Mouse (Mus musculus) gastrocnemius, adult 2 months (tissue): ENCODE measurements around the gene Vtn. TPM values are rescaled to one million over a fixed set of nuclear protein-coding genes. Genes with fewer than 3 reads are reported as not detected.

Experiments used
- DNase-seq: peaks from one replicate; pipeline ENCODE4 v3.0.0; 2022
- H3K27ac ChIP-seq: fragments of 200-600 bp; 2 replicates; pipeline ENCODE4 v1.8.1; 2022; ENCODE audit warnings: mild to moderate bottlenecking
- H3K4me3 ChIP-seq: fragments of 200-600 bp; 2 replicates; pipeline ENCODE4 v1.8.1; 2022; ENCODE audit warnings: mild to moderate bottlenecking, moderate library complexity
- CTCF ChIP-seq: fragments of 200-600 bp; IDR thresholded peaks from 2 replicates; pipeline ENCODE4 v1.8.1; 2022; ENCODE audit warnings: antibody characterized with exemption, mild to moderate bottlenecking, moderate library complexity
- intact Hi-C: fragments of 180-260 bp; cut with DNase I; formaldehyde crosslinking; loops from one replicate; pipeline ENCODE4 v1.15.1; 2025
- total RNA-seq, 2 experiments: library from RNA; stranded (reverse); gene quantifications; 2 replicates each; pipeline ENCODE4 v1.2.3; 2021

Gene Vtn
- total RNA-seq, 2 experiments from 2014 or later, result 11.7 to 14.5 TPM

DNA sequence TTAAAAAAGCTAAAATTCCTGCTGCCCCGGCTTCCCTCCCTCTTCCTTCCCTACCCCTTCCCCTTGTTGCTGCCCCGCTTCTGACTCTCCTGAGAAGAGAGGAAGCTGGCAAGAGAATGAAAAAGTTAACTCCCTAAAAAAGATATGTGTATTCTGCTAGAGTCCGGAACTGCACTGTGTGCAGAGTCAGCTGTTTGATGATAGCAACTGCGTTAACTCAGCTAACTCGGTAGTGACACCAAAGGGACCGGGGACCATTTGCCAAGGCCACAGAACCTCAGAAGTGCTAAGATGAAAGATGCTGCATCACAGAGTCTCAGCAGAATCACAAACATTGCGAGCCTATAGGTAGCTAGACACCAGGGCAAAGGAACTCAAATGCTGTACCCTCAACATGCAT, 31.4 kb upstream of the Vtn start:
- no peak for DNase-seq
- no peak overlapping the region for H3K27ac ChIP-seq
- no peak for TF ChIP-seq CTCF
- no peak overlapping the region for H3K4me3 ChIP-seq
- intact Hi-C loops, result no loop called here

DNA sequence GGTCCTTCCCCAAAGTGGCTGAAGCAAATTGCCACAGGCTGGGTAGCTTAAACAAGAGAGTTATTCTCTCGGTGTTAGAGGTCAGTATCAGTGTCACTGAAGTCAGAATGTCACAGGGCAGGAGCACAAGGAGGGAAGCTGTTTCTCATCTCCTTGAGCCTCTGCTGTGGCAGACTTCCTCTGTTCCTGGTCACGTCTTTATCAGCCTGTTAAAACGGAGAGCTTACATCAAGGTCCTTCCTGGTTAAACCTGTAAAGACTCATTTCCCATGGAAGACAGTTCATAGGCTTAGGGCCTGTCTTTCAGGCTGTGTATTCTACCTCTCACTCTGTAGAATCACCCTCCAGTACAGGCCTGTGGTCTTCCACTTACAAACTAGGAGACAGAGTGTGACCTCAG, 31.0 kb upstream of the Vtn start:
- intact Hi-C loops, result no loop called here
- no peak for TF ChIP-seq CTCF
- H3K27ac ChIP-seq, result no peak overlapping the region
- H3K4me3 ChIP-seq, result no peak overlapping the region
- DNase-seq, result no peak

DNA sequence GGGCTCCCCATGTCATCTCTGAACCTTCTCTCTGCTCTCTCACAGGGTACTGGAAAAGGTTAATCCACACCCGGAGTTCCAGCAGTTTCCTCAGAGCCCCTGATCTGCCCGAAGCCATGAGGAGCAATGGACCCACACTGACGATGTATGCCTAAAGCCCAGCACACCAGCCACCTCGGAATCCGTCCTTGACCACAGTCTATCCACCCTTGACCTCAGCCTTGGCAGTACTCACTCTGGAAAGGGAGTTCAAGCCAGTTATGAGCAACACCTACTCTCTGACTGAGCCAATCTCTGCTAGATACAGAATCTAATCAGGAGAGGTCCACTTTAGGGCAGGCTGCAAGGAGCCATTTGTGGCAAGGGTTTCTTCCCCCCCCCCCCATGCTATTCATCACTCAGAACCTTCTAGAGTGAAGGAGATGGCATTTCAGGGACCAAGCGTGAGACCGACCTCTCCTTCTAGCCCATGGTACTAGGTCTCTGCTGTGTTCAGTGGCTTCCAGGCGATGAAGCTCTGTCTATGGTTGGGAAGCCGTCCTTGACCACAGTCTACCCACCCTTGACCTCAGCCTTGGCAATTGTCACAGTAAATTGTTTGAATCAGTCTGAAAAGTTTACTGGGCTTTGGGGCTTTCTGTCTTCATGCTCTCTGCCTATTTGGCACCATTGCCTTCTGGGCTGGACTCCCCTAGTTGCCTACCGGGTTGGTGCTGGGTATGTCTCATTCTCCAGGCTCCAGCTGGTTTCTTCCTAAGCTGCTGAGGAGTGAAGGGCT, 27.4 kb upstream of the Vtn start:
- intact Hi-C loops, result no loop called here
- TF ChIP-seq CTCF, result no peak
- DNase-seq, result no peak
- H3K27ac ChIP-seq, result no peak overlapping the region
- H3K4me3 ChIP-seq, result no peak overlapping the region

DNA sequence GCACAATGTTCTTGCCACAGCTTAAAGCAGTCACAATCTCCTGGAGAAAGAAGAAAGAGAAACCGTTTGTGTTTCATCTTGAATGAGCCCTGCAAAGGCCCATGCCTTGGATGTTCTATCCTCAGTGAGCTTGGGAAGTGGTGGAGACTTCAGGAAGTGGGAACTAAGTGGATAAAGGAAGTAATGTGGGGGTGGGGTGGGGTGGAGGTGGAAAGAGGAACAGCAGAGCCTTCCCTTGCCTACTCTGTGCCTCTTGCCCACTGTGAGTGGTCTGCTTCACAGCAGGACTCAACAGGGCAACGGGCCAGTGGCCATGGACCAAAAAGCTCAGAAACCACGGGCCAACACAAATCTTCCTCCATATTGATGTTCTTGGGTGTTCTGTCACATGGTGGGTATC, 23.6 kb upstream of the Vtn start:
- TF ChIP-seq CTCF, result no peak
- no peak overlapping the region for H3K27ac ChIP-seq
- intact Hi-C loops, result no loop called here
- H3K4me3 ChIP-seq, result no peak overlapping the region
- DNase-seq, result no peak

DNA sequence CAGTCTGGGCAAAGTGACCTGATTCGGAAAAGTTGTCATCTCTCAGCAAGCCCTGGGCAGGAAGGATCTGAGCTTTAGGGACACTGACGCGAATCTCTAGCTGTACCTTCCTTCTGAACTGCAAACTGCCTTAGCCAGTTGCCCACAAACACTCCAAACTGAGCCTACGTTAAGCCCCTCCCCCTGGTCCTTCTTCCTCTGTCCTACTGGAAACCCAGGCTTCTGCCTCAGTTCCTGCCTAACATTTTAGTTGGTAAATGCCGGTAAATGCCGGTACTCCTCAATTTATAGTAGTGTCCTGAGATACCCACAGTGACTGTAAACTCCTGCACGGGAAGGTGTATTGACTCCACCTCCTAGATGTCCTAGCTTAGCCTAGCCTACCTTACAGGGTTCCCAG, 15.3 kb upstream of the Vtn start:
- intact Hi-C loops, result no loop called here
- no peak overlapping the region for H3K4me3 ChIP-seq
- TF ChIP-seq CTCF, result no peak
- no peak overlapping the region for H3K27ac ChIP-seq
- DNase-seq, result no peak

DNA sequence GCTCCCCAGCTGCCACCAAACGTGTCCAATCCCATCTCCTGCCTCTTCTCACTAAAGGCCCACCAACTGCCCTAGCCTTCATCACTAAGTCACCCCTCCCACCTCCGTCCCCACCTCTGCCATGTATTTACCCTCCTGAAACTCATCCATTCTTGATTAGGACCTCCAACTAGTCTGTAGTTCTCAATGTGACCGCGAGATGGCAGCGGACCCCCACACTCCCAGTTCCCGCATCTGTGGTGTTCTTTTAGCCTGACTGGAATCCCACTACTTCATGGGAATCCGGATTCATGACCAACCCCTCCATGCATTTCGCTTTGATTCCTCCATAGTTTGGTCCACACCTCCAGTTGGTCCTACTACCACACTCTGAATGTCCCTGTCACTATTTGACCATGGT, 10.7 kb upstream of the Vtn start:
- no peak overlapping the region for H3K27ac ChIP-seq
- peak; percentile 86 for TF ChIP-seq CTCF
- intact Hi-C loops, result no loop called here
- DNase-seq, result peak; percentile 73
- H3K4me3 ChIP-seq, result no peak overlapping the region

DNA sequence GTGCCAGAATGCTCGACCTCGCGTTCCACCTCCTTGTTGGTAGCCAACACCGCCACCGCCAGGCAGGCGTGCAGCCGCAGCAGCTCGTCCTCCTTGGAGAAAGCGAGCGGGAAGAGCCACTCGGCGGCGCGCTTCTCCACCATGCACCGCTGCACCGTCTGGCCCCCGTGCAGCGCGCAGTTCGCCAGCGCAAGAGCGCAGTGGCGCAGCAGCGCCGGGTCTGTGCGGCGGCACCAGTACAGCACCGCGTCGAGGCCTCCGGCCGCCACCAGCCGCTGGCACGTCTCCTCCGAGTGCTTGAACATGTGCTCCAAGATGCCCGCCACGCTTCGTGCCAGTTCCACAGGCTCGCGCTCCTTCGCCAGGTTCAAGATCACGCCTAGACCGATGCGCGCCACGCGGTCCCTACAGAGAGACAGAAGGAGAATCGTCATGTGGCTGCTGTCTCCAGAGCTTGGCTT, 8.1 kb upstream of the Vtn start:
- TF ChIP-seq CTCF, result peak; percentile 14; the same call in 1 of the 2 replicates
- H3K27ac ChIP-seq, result no peak overlapping the region
- H3K4me3 ChIP-seq, result peak overlapping the region; percentile 52
- intact Hi-C loops, result no loop called here
- DNase-seq, result peak; percentile 36

DNA sequence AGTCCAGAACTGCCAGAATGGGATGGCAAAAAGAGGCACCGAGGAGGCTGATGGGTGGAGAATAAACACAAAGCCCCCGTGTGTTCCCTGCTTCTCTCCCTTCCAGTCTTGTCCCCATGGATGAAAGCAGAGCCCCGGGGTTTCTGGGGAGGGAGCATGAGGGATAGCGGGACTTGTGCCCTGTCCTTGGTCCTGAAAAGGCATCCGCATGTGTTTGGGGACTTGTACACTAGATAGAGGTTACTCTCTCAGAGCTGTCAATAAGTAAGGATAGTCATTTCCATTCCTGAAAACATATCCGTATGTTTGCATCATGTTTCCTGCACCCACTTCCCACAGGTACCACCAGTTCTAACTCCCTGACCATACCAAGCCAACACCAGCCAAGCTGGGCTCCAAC, 3.0 kb upstream of the Vtn start:
- intact Hi-C loops, result no loop called here
- no peak for DNase-seq
- TF ChIP-seq CTCF, result no peak
- H3K27ac ChIP-seq, result no peak overlapping the region
- no peak overlapping the region for H3K4me3 ChIP-seq

DNA sequence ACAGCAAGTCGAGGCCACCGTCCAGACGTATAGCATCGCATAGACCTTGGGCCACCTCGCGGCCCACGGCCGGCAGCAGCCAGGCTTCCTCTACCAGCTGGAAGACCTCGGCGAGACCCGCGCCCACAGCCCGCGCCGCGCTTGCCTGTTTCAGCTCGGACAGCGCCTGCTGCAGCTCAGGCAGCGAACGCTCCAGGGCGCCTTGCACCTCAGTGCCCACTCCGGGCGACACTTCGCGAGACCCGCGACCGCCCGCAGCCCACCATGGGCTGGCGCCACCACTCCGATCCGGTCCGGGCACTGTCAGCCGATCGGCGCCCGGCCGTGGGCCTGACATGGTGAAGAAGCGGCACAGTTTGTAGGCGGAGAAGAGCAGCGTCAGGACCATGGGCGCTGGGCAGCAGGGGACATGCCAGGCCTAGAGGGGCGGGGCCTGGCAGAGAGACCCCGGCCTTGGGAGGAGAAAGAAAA, 1.8 kb upstream of the Vtn start:
- no peak for TF ChIP-seq CTCF
- intact Hi-C loops, result no loop called here
- Histone ChIP-seq H3K4me3 (peak overlapping the region; percentile 81), H3K27ac (peak overlapping the region; percentile 53)
- DNase-seq, result peak; percentile 47

DNA sequence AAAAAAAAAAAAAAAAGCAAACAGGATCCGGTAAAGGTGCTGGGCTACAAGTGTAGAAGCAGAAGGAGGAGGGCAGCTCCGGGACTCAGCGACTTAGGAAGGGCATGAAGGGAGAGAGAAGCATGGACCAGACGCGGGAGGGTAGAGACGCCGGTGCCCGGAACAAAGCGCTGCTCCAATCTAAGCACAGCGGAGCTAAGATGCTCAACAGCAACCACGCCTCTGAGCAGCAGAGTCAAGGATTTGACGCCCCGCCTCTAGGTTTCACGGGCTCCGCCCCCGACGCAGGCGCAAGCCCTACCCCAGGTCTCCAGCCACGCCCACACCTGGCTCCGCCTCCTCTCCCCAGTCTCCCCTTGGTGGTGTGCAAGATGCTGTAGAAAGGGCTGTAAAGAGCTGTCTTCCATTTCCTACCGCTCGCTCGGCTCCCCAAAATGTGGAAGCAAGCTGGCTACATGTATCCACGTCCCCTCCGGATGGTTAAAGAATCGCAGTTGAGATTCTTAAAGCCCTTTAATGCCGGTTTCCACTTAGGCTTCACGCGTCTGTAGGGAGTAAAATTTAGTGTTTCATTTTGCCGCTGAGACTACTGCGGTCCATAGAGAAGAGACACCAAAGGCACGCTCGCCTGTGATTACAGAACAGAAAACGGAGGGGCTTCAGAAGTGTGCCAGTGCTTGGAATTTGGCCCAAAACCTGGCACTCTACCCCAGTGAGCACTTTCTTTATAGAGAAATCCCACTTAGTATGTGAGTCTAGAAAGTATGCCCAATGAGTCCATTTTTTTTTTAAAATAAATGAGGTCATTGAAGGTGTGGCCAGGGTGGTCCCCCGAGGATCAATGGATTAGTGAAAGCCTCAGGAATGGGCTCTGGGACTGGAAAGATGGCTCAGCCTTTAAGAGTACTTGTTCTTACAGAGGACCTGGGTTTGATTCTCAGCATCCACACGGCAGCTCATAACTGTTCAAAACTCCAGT, 1.1 kb upstream of the Vtn start, which contains the start of gene Sarm1:
Gene Sarm1 (minus strand): TSS at position 211 of the 979 bp plus-strand sequence.
- peak; percentile 96 for DNase-seq
- Histone ChIP-seq H3K4me3 (peak within 1 kb of the TSS; percentile 81), H3K27ac (peak within 1 kb of the TSS; percentile 65)
- intact Hi-C loops, result no loop called here
- no peak for TF ChIP-seq CTCF

DNA sequence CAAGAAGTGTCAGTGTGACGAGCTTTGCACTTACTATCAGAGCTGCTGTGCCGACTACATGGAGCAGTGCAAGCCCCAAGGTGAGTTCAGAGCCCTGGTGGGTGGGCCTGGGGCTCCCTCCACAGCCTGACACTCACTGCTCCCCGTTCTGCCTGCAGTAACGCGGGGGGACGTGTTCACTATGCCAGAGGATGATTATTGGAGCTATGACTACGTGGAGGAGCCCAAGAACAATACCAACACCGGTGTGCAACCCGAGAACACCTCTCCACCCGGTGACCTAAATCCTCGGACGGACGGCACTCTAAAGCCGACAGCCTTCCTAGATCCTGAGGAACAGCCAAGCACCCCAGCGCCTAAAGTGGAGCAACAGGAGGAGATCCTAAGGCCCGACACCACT, 652 bp downstream of the Vtn start:
- Histone ChIP-seq H3K4me3 (peak overlapping the region; percentile 61), H3K27ac (peak overlapping the region; percentile 66)
- TF ChIP-seq CTCF, result no peak
- no peak for DNase-seq
- intact Hi-C loops, result no loop called here

DNA sequence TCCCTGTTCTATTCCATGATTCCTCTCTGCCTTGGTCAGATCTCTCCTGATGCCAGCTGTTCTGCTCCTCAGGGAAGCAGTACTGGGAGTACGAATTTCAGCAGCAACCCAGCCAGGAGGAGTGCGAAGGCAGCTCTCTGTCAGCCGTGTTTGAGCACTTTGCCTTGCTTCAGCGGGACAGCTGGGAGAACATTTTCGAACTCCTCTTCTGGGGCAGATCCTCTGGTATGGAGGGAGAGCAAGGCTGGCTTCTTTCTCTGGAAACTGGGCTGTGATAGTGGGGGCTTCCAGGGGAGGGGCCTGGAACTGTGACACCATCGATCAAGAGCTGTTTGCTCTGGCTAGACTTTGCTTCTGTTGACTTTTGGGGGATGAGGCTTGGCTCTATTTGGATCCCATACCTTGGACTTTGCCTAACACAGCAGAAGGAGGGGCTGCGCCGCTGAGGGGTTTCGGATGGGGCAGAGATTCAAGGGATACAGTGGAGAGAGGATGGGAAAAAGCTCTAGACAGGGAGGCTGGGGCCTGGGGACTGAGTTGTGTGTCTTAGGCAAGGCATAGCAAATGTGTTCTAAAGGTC, 1.8 kb downstream of the Vtn start:
- peak overlapping the region; percentile 61 for H3K4me3 ChIP-seq
- DNase-seq, result no peak
- peak overlapping the region; percentile 66 for H3K27ac ChIP-seq
- intact Hi-C loops, result no loop called here
- no peak for TF ChIP-seq CTCF

DNA sequence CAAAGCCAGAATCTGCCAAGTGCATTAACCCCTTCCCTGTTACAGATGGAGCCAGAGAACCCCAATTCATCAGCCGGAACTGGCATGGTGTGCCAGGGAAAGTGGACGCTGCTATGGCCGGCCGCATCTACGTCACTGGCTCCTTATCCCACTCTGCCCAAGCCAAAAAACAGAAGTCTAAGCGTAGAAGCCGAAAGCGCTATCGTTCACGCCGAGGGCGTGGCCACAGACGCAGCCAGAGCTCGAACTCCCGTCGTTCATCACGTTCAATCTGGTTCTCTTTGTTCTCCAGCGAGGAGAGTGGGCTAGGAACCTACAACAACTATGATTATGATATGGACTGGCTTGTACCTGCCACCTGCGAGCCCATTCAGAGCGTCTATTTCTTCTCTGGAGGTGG, 2.6 kb downstream of the Vtn start:
- no peak for TF ChIP-seq CTCF
- DNase-seq, result no peak
- Histone ChIP-seq H3K27ac (no peak overlapping the region), H3K4me3 (peak overlapping the region; percentile 26)
- intact Hi-C loops, result no loop called here
